Mouse (Mus musculus) forebrain, embryonic 12.5 days (tissue): Measurements from ENCODE around the gene Rela. TPM values are rescaled to one million over a fixed set of nuclear protein-coding genes. Genes with fewer than 3 reads are reported as not detected.

Experiments used
- ATAC-seq: fragments of 200-750 bp; cut with Nextera tagmentation; 2 replicates; pipeline ENCODE4 v1.8.0; 2017; ENCODE audit warnings: moderate TSS enrichment; ENCODE audit not compliant: low FRiP score
- H3K27ac ChIP-seq: fragments of 300-500 bp; sonication (generic); 2 replicates; pipeline ENCODE4 v1.5.1; 2016; ENCODE audit warnings: mild to moderate bottlenecking
- H3K27me3 ChIP-seq: fragments of 300-500 bp; sonication (generic); 2 replicates; pipeline ENCODE4 v1.6.1; 2016; ENCODE audit warnings: mild to moderate bottlenecking
- H3K36me3 ChIP-seq: fragments of 300-500 bp; sonication (generic); replicated peaks from 2 replicates; pipeline ENCODE4 v1.6.1; 2016; ENCODE audit warnings: mild to moderate bottlenecking
- H3K4me1 ChIP-seq: fragments of 300-500 bp; sonication (generic); 2 replicates; pipeline ENCODE4 v1.6.1; 2016
- H3K4me2 ChIP-seq: fragments of 300-500 bp; sonication (generic); 2 replicates; pipeline ENCODE4 v1.6.1; 2016; ENCODE audit warnings: mild to moderate bottlenecking, moderate library complexity
- H3K4me3 ChIP-seq: fragments of 300-500 bp; sonication (generic); replicated peaks from 2 replicates; pipeline ENCODE4 v1.5.1; 2016; ENCODE audit warnings: mild to moderate bottlenecking
- H3K9ac ChIP-seq: fragments of 300-500 bp; sonication (generic); 2 replicates; pipeline ENCODE4 v1.6.1; 2016; ENCODE audit warnings: mild to moderate bottlenecking
- H3K9me3 ChIP-seq: fragments of 300-500 bp; sonication (generic); 2 replicates; pipeline ENCODE4 v1.6.1; 2016
- WGBS: fragments of 180-500 bp; shearing (Covaris S2); methylation state at CpG from one replicate; pipeline ENCODE4 v1.1.7; 2016; 5-methylcytosine and 5-hydroxymethylcytosine counted together
- microRNA-seq: library from miRNA; unstranded; fragments of <30 nt; microRNA quantifications from one replicate; pipeline ENCODE4, GENCODE M21; 2017
- polyA plus RNA-seq: library from polyadenylated mRNA; unstranded; fragments of >200 nt; fragmentation: Nextera tagmentation; extraction: Ambion mirVana; gene quantifications from 2 replicates; pipeline ENCODE4 v1.2.1, GENCODE M21; 2016

The Rela gene
- polyA plus RNA-seq, 1 experiment from 2014 or later = 34.1 TPM

DNA sequence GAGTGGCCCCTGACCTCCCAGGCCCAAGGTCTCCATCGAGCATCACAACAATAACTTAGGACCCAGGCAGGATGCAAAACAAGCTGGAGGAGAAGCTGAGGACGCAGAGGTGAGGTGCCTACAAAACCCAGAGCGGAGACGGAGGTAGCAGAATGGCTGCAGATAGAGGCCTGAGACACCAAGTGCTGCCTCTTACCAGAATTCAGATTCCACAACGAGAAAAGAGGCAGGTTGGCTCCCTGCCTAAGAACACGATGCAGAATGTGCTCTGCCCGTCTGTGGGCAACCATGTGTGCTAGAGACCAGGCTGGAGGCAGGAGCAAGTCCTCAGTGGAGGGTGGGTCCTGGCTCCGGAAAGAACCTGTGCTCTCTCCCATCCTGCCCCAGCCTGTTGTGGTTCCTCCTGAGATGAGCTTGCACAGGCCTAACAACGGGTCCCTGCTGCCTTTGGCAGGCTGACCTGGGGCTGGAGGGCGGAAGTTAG lies 55.7 kb downstream of the Rela start:
- no peak for ATAC-seq
- WGBS = 88% methylated on average over 10 of the region's 10 CpGs

DNA sequence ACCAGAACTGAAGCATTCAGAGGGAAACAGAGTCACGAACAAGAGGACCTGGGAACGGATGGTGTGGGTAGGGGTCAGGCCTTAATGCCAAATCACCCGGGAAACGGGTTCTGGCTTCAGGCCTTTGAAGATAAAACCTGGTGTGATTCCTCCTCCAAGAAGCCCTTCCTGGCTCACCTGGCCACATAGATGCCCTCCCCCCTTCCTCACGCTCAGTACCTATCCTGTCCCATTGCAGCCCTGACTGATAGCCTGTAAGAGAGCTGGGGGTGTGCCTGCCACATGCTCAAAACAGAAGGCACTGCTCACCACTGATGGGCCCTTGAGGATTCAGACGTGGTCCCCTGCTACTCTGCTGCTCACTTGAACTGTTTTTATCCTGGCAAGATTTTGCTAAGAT lies 56.5 kb downstream of the Rela start:
- H3K27ac ChIP-seq = no peak overlapping the region
- ATAC-seq = no peak
- H3K4me1 ChIP-seq = peaks cover 53% of the 10 kb centered on the region
- H3K9me3 ChIP-seq = no peaks in the 10 kb centered on the region
- 89% methylated on average over 6 of the region's 6 CpGs for WGBS
- no peak overlapping the region for H3K4me2 ChIP-seq
- H3K4me3 ChIP-seq = no peak overlapping the region
- H3K27me3 ChIP-seq = peaks cover 15% of the 10 kb centered on the region
- peaks cover 65% of the 10 kb centered on the region for H3K36me3 ChIP-seq
- peak overlapping the region; percentile 17; the same call in 1 of the 2 replicates for H3K9ac ChIP-seq

More for the DNA sequence above, 55.7 kb downstream of the Rela start:
- Histone ChIP-seq H3K4me1 (peaks cover 55% of the 10 kb centered on the region), H3K4me2 (peak overlapping the region; percentile 99; the same call in 1 of the 2 replicates), H3K27ac (peak overlapping the region; percentile 36; the same call in 1 of the 2 replicates), H3K4me3 (no peak overlapping the region; the same call in 1 of the 2 replicates), H3K27me3 (peaks cover 15% of the 10 kb centered on the region), H3K36me3 (peaks cover 56% of the 10 kb centered on the region), H3K9me3 (no peaks in the 10 kb centered on the region), H3K9ac (peak overlapping the region; percentile 89; the same call in 1 of the 2 replicates)

GRCm38 (mm10) chr19:5695849-5696462 lies 58.7 kb downstream of the Rela start:
- Histone ChIP-seq H3K27me3 (peaks cover 15% of the 10 kb centered on the region), H3K36me3 (peaks cover 83% of the 10 kb centered on the region), H3K4me2 (peak overlapping the region; percentile 64), H3K27ac (no peak overlapping the region), H3K4me3 (peak overlapping the region; percentile 39), H3K9ac (peak overlapping the region; percentile 47), H3K9me3 (no peaks in the 10 kb centered on the region), H3K4me1 (peaks cover 40% of the 10 kb centered on the region)
- 6% methylated on average over 41 of the region's 41 CpGs for WGBS
- peak; percentile 73 for ATAC-seq

Small RNA genes within 50 kb of the gene (microRNA-seq; reads per million reads assigned to microRNA genes)
- gene Mir6987 = 0.97 reads per million

Other genes with a start within 250 kb of the Rela start
- gene Sart1, start 248.8 kb upstream of the Rela start, polyA plus RNA-seq = 113 and 125 TPM in 2 replicates
- gene Tsga10ip, start 235.0 kb upstream of the Rela start, polyA plus RNA-seq = not detected in 2 replicates
- 257 and 260 TPM in 2 replicates for gene Drap1, start 212.5 kb upstream of the Rela start, polyA plus RNA-seq
- gene AI837181, start 212.3 kb upstream of the Rela start, polyA plus RNA-seq = 48.3 and 50.8 TPM in 2 replicates
- gene Fosl1, start 189.9 kb upstream of the Rela start, polyA plus RNA-seq = not detected in 2 replicates
- 8.0 and 9.0 TPM in 2 replicates for gene Ccdc85b, start 179.6 kb upstream of the Rela start, polyA plus RNA-seq
- gene Fibp, start 176.9 kb upstream of the Rela start, polyA plus RNA-seq = 122 and 128 TPM in 2 replicates
- gene Ctsw, start 169.0 kb upstream of the Rela start, polyA plus RNA-seq = 3.1 and 3.7 TPM in 2 replicates
- gene Efemp2, start 163.5 kb upstream of the Rela start, polyA plus RNA-seq = 40.2 and 41.9 TPM in 2 replicates
- gene Mus81, start 149.1 kb upstream of the Rela start, polyA plus RNA-seq = 40.6 and 42.7 TPM in 2 replicates
- 3,168 and 3,195 TPM in 2 replicates for gene Cfl1, start 147.0 kb upstream of the Rela start, polyA plus RNA-seq
- gene 1700020D05Rik, start 133.7 kb upstream of the Rela start, polyA plus RNA-seq = 0.26 TPM in 1 of 2 replicates, not detected in the other
- 29.3 and 29.5 TPM in 2 replicates for gene Snx32, start 126.9 kb upstream of the Rela start, polyA plus RNA-seq
- gene Ovol1, start 76.8 kb upstream of the Rela start, polyA plus RNA-seq = 0.22 and 0.27 TPM in 2 replicates
- gene Ap5b1, start 69.5 kb upstream of the Rela start, polyA plus RNA-seq = 1.6 TPM in 2 replicates
- 162 and 191 TPM in 2 replicates for gene Rnaseh2c, start 35.6 kb upstream of the Rela start, polyA plus RNA-seq
- 65.7 and 77.2 TPM in 2 replicates for gene Kat5, start 27.2 kb upstream of the Rela start, polyA plus RNA-seq
- gene Sipa1, start 26.2 kb downstream of the Rela start, polyA plus RNA-seq = 16.3 and 16.8 TPM in 2 replicates
- gene Map3k11, start 51.3 kb downstream of the Rela start, polyA plus RNA-seq = 19.2 and 22.2 TPM in 2 replicates
- 32.4 and 35.1 TPM in 2 replicates for gene Pcnx3, start 51.4 kb downstream of the Rela start, polyA plus RNA-seq
- 0.29 TPM in 1 of 2 replicates, not detected in the other for gene Kcnk7, start 66.9 kb downstream of the Rela start, polyA plus RNA-seq
- 6.1 and 6.7 TPM in 2 replicates for gene Ehbp1l1, start 88.8 kb downstream of the Rela start, polyA plus RNA-seq
- gene Fam89b, start 92.2 kb downstream of the Rela start, polyA plus RNA-seq = 170 and 172 TPM in 2 replicates
- gene Ltbp3, start 103.4 kb downstream of the Rela start, polyA plus RNA-seq = 10.0 and 12.0 TPM in 2 replicates
- 63.4 and 65.3 TPM in 2 replicates for gene Scyl1, start 133.9 kb downstream of the Rela start, polyA plus RNA-seq
- 25.6 and 25.9 TPM in 2 replicates for gene Frmd8, start 237.8 kb downstream of the Rela start, polyA plus RNA-seq
- gene Slc25a45, start 240.3 kb downstream of the Rela start, polyA plus RNA-seq = 1.3 and 1.8 TPM in 2 replicates